Mouse (Mus musculus) liver, postnatal 0 days (tissue): ENCODE measurements around the gene Tacr2. TPM values are rescaled to one million over a fixed set of nuclear protein-coding genes. Genes with fewer than 3 reads are reported as not detected.

ENCODE experiments used
- ATAC-seq: fragments of 200-750 bp; cut with Nextera tagmentation; 2 replicates; pipeline ENCODE4 v1.8.0; 2017; ENCODE audit warnings: mild to moderate bottlenecking, moderate library complexity
- DNase-seq: peaks from one replicate; pipeline ENCODE4 v3.0.0-alpha.2; 2016
- H3K27ac ChIP-seq: fragments of 300-500 bp; sonication (generic); 2 replicates; pipeline ENCODE4 v1.5.1; 2014; ENCODE audit warnings: antibody characterized with exemption, moderate library complexity, mild to moderate bottlenecking, low read depth
- H3K27me3 ChIP-seq: fragments of 300-500 bp; sonication (generic); 2 replicates; pipeline ENCODE4 v1.6.1; 2014; ENCODE audit warnings: low read length, control low read depth, mixed read lengths; ENCODE audit not compliant: insufficient read depth
- H3K36me3 ChIP-seq: fragments of 300-500 bp; sonication (generic); replicated peaks from 2 replicates; pipeline ENCODE4 v1.6.1; 2014; ENCODE audit warnings: mild to moderate bottlenecking, control low read depth, low read length, moderate library complexity, mixed read lengths; ENCODE audit not compliant: insufficient read depth
- H3K4me1 ChIP-seq: fragments of 300-500 bp; sonication (generic); 2 replicates; pipeline ENCODE4 v1.6.1; 2014; ENCODE audit warnings: antibody characterized with exemption, mild to moderate bottlenecking, control low read depth; ENCODE audit not compliant: insufficient read depth
- H3K4me2 ChIP-seq: fragments of 300-500 bp; sonication (generic); 2 replicates; pipeline ENCODE4 v1.6.1; 2014; ENCODE audit warnings: low read depth, mild to moderate bottlenecking, low read length, moderate library complexity, mixed read lengths
- H3K4me3 ChIP-seq: fragments of 300-500 bp; sonication (generic); 2 replicates; pipeline ENCODE4 v1.5.1; 2014; ENCODE audit warnings: low read depth, low read length
- H3K9ac ChIP-seq: fragments of 300-500 bp; sonication (generic); replicated peaks from 2 replicates; pipeline ENCODE4 v1.6.1; 2014; ENCODE audit warnings: mild to moderate bottlenecking, moderate library complexity
- H3K9me3 ChIP-seq: fragments of 300-500 bp; sonication (generic); 2 replicates; pipeline ENCODE4 v1.6.1; 2016; ENCODE audit warnings: mild to moderate bottlenecking, control low read depth, low read length, mixed read lengths
- CTCF ChIP-seq: sonication (generic); IDR thresholded peaks from 2 replicates; pipeline ENCODE4 v1.5.1; 2016; ENCODE audit warnings: antibody characterized with exemption, low read depth
- EP300 ChIP-seq: IDR thresholded peaks from 2 replicates; pipeline ENCODE4 v1.6.1; 2016; ENCODE audit warnings: antibody characterized with exemption, low read depth, mild to moderate bottlenecking
- WGBS: fragments of 180-500 bp; shearing (Covaris S2); extraction: QIAGEN DNeasy Blood & Tissue Kit; methylation state at CpG from one replicate; pipeline ENCODE4 v1.1.7; 2014; ENCODE audit not compliant: insufficient replicate concordance; 5-methylcytosine and 5-hydroxymethylcytosine counted together
- polyA plus RNA-seq: library from polyadenylated mRNA; unstranded; fragments of >200 nt; fragmentation: Nextera tagmentation; extraction: Ambion mirVana; gene quantifications from 2 replicates; pipeline ENCODE4 v1.2.1, GENCODE M21; 2015

The Tacr2 gene
- polyA plus RNA-seq, 1 experiment from 2014 or later, result not detected

DNA sequence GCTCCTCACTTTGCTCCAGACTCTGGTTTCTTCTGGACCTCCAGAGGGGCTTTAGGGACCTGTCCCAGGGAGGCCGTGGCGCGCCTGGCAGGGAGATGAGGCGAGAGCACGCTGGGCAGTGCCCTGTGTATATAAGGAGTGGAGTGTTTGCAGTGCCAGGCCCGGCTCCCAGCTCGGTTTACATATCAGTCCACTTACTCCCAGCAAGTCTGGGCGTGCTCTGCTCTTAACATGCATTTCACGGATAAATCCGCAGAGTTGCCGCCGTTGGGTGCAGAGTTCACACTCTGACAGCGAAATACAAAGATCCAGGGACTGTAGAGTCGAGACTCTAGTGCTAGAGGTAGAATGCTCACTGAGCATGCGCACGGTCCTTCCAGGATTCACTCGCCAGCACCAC is 29.5 kb upstream of the Tacr2 start:
- no peak for ATAC-seq
- Histone ChIP-seq H3K9ac (no peak overlapping the region), H3K9me3 (no peaks in the 10 kb centered on the region), H3K4me3 (no peak overlapping the region), H3K36me3 (no peaks in the 10 kb centered on the region), H3K4me2 (no peak overlapping the region), H3K27me3 (no peaks in the 10 kb centered on the region), H3K27ac (no peak overlapping the region), H3K4me1 (peaks cover 29% of the 10 kb centered on the region)
- 80% methylated on average over 17 of the region's 17 CpGs for WGBS
- TF ChIP-seq CTCF, result no peak
- TF ChIP-seq EP300, result no peak
- DNase-seq, result no peak

DNA sequence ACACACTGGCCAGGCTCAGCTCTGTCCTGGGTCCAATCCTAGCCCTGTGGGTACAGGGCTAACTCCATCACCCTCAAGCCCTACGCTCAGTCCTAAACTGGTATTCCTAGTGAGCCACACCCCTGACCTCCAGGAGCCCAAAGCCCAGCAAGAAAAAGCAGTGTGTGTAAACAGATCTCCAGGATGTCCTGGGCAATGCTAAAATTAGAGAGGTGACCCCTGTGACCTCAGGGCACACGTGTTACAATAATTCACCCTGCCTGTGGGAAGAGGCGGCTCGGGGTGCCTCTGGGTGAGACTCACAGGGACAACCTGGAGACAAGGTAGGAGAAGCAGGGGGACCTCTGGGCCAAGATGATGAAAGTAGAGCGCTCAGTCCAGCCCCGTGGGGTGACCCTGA is 28.0 kb upstream of the Tacr2 start:
- ATAC-seq (no peak), DNase-seq (no peak)
- H3K4me2 ChIP-seq, result no peak overlapping the region
- peaks cover 18% of the 10 kb centered on the region for H3K4me1 ChIP-seq
- TF ChIP-seq EP300, result no peak
- no peak for TF ChIP-seq CTCF
- peaks cover 1% of the 10 kb centered on the region; the same call in 1 of the 2 replicates for H3K27me3 ChIP-seq
- H3K4me3 ChIP-seq, result no peak overlapping the region
- no peaks in the 10 kb centered on the region for H3K36me3 ChIP-seq
- H3K9me3 ChIP-seq, result no peaks in the 10 kb centered on the region
- H3K27ac ChIP-seq, result no peak overlapping the region
- 67% methylated on average over 6 of the region's 6 CpGs for WGBS
- H3K9ac ChIP-seq, result no peak overlapping the region

DNA sequence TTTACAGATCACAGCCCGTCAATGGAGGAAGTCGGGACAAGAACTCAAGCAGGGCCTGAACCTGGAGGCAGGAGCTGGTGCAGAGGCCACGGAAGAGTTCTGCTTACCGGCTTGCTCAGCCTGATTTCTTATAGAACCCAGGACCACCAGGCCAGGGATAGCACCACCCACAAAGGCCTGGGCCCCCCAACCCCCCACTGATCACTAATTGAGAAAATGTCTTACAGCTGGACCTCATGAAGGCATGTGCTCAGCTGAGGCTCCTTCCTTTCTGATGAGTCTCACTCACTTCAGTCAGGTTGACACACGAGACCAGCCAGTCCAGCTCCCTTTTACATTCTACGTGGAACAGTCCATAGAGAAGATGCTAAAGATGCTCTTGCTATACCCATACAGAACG is 26.4 kb upstream of the Tacr2 start:
- H3K4me3 ChIP-seq, result no peak overlapping the region
- no peak for ATAC-seq
- WGBS, result 83% methylated on average over 7 of the region's 7 CpGs

DNA sequence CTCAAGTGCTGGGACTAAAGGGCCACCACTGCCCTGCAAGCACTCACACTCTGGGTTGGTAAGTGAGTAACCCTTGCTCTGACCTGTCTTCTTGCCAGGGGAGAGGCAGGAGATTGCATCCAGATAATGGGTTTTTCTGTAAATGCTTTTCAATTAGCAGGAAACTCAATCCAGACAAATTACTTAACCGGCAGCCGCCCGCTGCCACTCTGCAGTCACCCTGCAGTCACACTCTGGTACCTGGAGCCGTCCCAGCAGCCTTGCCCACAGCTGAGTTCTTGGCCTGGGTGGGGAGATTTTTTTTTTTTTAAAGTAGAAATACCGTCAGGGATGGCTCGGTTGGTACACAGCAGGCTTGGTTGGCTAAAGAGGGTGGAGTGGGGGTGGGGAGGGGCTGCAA is 24.1 kb upstream of the Tacr2 start:
- H3K9me3 ChIP-seq, result no peaks in the 10 kb centered on the region
- no peak overlapping the region for H3K4me3 ChIP-seq
- ATAC-seq (no peak), DNase-seq (no peak)
- H3K36me3 ChIP-seq, result no peaks in the 10 kb centered on the region
- H3K27ac ChIP-seq, result no peak overlapping the region
- H3K9ac ChIP-seq, result no peak overlapping the region
- peaks cover 9% of the 10 kb centered on the region; the same call in 1 of the 2 replicates for H3K27me3 ChIP-seq
- H3K4me1 ChIP-seq, result peaks cover 15% of the 10 kb centered on the region
- no peak for TF ChIP-seq CTCF
- TF ChIP-seq EP300, result no peak
- WGBS, result 68% methylated on average over 6 of the region's 6 CpGs
- no peak overlapping the region for H3K4me2 ChIP-seq

More for the DNA sequence above, 26.4 kb upstream of the Tacr2 start:
- no peak for DNase-seq
- H3K27ac ChIP-seq, result no peak overlapping the region
- H3K9me3 ChIP-seq, result no peaks in the 10 kb centered on the region
- peaks cover 24% of the 10 kb centered on the region for H3K4me1 ChIP-seq
- H3K36me3 ChIP-seq, result no peaks in the 10 kb centered on the region
- H3K4me2 ChIP-seq, result no peak overlapping the region
- TF ChIP-seq CTCF (no peak), EP300 (no peak)
- H3K27me3 ChIP-seq, result peaks cover 9% of the 10 kb centered on the region; the same call in 1 of the 2 replicates
- H3K9ac ChIP-seq, result no peak overlapping the region

DNA sequence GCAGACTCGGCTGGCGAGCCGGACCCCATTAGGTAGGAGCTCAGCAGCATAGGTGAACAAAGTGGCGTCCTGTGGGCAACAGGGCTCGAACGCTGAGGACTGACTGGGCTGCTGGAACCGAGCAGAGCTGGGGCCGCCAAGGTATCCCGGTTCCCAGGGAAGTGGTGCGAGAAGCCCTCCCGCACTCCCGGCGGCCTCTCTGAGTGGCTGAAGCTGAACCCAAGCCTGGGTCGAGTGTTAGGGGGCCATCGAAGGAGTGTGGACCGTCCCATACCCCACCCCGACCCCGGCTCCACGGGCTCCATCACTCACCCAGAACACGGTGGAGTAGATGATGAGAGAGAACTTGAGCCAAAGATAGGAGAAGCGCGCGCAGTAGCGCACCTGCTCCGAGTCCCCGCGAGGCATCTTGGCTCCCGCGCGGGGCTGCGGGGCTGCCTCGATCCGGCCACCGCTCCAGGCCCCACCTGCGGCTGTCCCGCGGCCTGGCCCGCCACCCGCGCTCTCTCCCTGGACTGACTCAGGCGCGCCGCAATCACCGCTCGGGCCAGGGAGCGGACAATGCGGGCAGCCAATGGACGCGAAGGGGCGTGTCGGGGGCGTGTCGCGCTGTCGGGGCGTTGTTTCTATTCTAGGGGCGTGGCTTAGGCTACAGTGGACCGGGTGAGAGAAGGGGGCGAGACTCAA is 21.4 kb upstream of the Tacr2 start, which contains the start of gene Tspan15:
Gene Tspan15, minus strand, starts transcription at position 544 of the 687 bp plus-strand sequence.
- Histone ChIP-seq H3K9ac (peak within 1 kb of the TSS; percentile 62), H3K9me3 (no peaks in the 10 kb centered on the region), H3K4me3 (peak within 1 kb of the TSS; percentile 67), H3K36me3 (no peaks in the 10 kb centered on the region), H3K4me1 (peaks cover 15% of the 10 kb centered on the region), H3K4me2 (peak within 1 kb of the TSS; percentile 98), H3K27me3 (peaks cover 9% of the 10 kb centered on the region; the same call in 1 of the 2 replicates), H3K27ac (0 out of 2 replicates have a peak within 1 kb of the TSS, but pooled peaks have one; percentile 53)
- TF ChIP-seq EP300, result no peak
- no peak for TF ChIP-seq CTCF
- peak; percentile 96 for DNase-seq
- peak; percentile 96 for ATAC-seq
- 2% methylated on average over 59 of the region's 59 CpGs for WGBS

DNA sequence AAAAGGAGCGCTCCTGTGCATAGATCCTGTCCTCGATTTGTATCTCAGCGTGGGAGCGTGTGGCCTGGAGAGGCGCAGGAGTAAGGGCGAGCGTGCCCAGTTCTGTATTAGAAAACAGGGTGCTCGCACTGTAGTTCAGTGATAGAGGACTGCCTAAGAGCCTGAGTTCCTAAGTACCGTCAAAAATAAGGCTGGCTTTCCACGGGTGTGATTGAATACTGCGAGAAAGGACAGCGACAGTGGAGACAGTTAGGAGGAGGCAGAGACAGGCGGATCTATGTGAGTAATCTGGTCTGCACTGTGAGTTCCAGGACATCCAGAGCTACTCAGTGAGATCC is 20.9 kb upstream of the Tacr2 start:
- H3K27ac ChIP-seq, result 0 out of 2 replicates have a peak overlapping the region, but pooled peaks have one; percentile 53
- H3K4me1 ChIP-seq, result peaks cover 15% of the 10 kb centered on the region

More for the DNA sequence above, 20.9 kb upstream of the Tacr2 start:
- peaks cover 9% of the 10 kb centered on the region; the same call in 1 of the 2 replicates for H3K27me3 ChIP-seq
- peak overlapping the region; percentile 67 for H3K4me3 ChIP-seq
- no peak for TF ChIP-seq EP300
- TF ChIP-seq CTCF, result no peak
- no peaks in the 10 kb centered on the region for H3K36me3 ChIP-seq
- H3K9me3 ChIP-seq, result no peaks in the 10 kb centered on the region
- no peak overlapping the region for H3K9ac ChIP-seq
- DNase-seq (no peak), ATAC-seq (no peak; the same call in 1 of the 2 replicates)
- H3K4me2 ChIP-seq, result peak overlapping the region; percentile 98
- 3% methylated on average over 13 of the region's 13 CpGs for WGBS
